Mouse (Mus musculus) olfactory bulb, adult 2 months (tissue): ENCODE results near the gene Pik3r5. TPM values are rescaled to one million over a fixed set of nuclear protein-coding genes. Genes with fewer than 3 reads are reported as not detected.

Experiments used
- H3K27ac ChIP-seq: fragments of 200-500 bp; 2 replicates; pipeline ENCODE4 v1.5.1; 2012; ENCODE audit warnings: low read depth, low read length; ENCODE audit not compliant: insufficient read depth
- H3K4me1 ChIP-seq: fragments of 200-500 bp; 2 replicates; pipeline ENCODE4 v1.6.1; 2012; ENCODE audit warnings: low read length; ENCODE audit not compliant: control insufficient read depth, insufficient read depth
- H3K4me3 ChIP-seq: fragments of 200-500 bp; 2 replicates; pipeline ENCODE4 v1.5.1; 2012; ENCODE audit warnings: mild to moderate bottlenecking, low read depth, low read length, moderate library complexity; ENCODE audit not compliant: insufficient read depth
- CTCF ChIP-seq: fragments of 200-500 bp; IDR thresholded peaks from 2 replicates; pipeline ENCODE4 v1.5.1; 2012; ENCODE audit warnings: low read depth, mild to moderate bottlenecking, low read length, moderate library complexity; ENCODE audit not compliant: insufficient read depth
- POLR2A ChIP-seq: fragments of 200-500 bp; IDR thresholded peaks from 2 replicates; pipeline ENCODE4 v1.6.1; 2012; ENCODE audit warnings: mild to moderate bottlenecking, low read depth, low read length, moderate library complexity; ENCODE audit not compliant: insufficient read depth
- WGBS: fragments of 180-500 bp; shearing (Covaris S2); methylation state at CpG from one replicate; pipeline ENCODE4 v1.1.7; 2018; 5-methylcytosine and 5-hydroxymethylcytosine counted together
- polyA plus RNA-seq: library from polyadenylated mRNA; stranded (reverse); fragments of >200 nt; gene quantifications from 2 replicates; pipeline ENCODE4 v1.2.4, GENCODE M21; 2012; ENCODE audit warnings: low replicate concordance; ENCODE audit not compliant: missing spikeins, insufficient read depth, insufficient read length

Pik3r5 gene
- polyA plus RNA-seq, 1 experiment: not detected

DNA sequence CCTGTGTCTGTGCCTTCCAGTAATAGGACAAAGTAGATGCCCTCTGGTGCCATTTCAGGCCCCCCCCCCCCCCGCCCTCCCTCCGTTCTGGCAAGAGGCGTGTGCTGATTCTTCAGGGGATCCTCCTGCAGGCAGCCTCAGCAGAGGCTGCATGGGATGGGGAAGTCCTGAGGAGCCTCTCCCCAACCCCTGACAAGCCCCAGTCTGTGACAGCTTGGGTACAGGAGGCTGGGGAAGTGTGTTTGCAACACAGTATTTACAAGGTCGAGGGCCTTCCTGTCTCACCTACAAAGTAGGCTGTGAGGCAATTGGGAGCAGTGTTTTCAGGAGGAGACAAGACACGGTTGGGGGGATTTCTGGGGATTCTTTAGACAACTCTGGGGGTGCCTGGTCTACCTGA, 9.0 kb downstream of the Pik3r5 start:
- H3K4me1 ChIP-seq: no peaks in the 10 kb centered on the region
- H3K27ac ChIP-seq: no peak overlapping the region
- 76% methylated on average over 5 of the region's 5 CpGs for WGBS
- no peak overlapping the region for H3K4me3 ChIP-seq
- TF ChIP-seq CTCF: no peak
- TF ChIP-seq POLR2A: no peak

- no peaks in the 10 kb centered on the region for H3K4me1 ChIP-seq
- TF ChIP-seq CTCF: no peak
- no peak for TF ChIP-seq POLR2A
- no peak overlapping the region for H3K27ac ChIP-seq
- whole genome bisulfite sequencing: 90% methylated on average over 8 of the region's 8 CpGs
- no peak overlapping the region for H3K4me3 ChIP-seq
Observed at GRCm38 (mm10) chr11:68442346-68442745, 10.4 kb downstream of the Pik3r5 start.

DNA sequence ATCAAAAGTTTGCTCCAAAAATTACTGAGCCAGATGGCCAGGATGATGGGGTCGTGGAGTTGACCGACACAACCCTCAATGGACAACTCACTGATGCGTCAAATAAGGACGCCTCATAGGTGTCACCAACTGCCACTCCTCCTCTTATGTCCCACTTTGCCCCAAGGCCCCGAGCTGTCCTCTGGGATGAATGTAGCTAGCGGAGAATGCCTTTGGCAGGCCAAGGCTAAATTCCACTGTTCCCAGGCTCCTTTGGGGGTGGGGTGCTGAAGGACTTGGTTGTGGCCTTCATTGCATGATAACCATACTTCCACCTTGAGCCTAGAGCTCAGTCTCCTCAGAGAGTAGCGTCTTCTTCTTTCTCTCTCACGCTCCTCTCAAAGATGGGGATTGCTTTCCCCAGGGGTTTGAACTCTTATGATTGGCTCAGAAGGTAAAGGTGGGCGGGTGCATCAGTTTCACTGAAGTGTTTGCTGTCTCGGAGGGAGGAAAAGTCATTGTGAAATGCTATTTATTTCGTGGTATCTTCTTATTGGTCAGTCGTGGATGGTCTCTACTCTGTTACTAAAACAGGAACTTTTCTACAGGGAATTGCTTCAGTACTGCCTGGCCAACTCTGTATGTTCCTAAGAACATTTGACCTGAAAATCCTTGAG, 11.2 kb downstream of the Pik3r5 start:
- TF ChIP-seq CTCF (no peak), POLR2A (no peak)
- 89% methylated on average over 12 of the region's 12 CpGs for WGBS
- Histone ChIP-seq H3K4me1 (no peaks in the 10 kb centered on the region), H3K4me3 (no peak overlapping the region), H3K27ac (no peak overlapping the region)

- Histone ChIP-seq H3K27ac (no peak overlapping the region), H3K4me3 (no peak overlapping the region), H3K4me1 (no peaks in the 10 kb centered on the region)
- WGBS: 77% methylated on average over 4 of the region's 4 CpGs
- TF ChIP-seq POLR2A: no peak
- no peak for TF ChIP-seq CTCF
Observed at GRCm38 (mm10) chr11:68445901-68446300, 14.0 kb downstream of the Pik3r5 start.

GRCm38 (mm10) chr11:68446547-68446946, 14.6 kb downstream of the Pik3r5 start:
- TF ChIP-seq CTCF (no peak), POLR2A (no peak)
- no peak overlapping the region for H3K27ac ChIP-seq
- no peak overlapping the region for H3K4me3 ChIP-seq
- H3K4me1 ChIP-seq: peaks cover 3% of the 10 kb centered on the region; the same call in 1 of the 2 replicates
- 97% methylated on average over 4 of the region's 4 CpGs for WGBS

GRCm38 (mm10) chr11:68447242-68447641, 15.3 kb downstream of the Pik3r5 start:
- 94% methylated on average over 2 of the region's 2 CpGs for WGBS
- no peak for TF ChIP-seq CTCF
- TF ChIP-seq POLR2A: no peak
- Histone ChIP-seq H3K4me1 (peaks cover 3% of the 10 kb centered on the region; the same call in 1 of the 2 replicates), H3K4me3 (no peak overlapping the region), H3K27ac (no peak overlapping the region)

DNA sequence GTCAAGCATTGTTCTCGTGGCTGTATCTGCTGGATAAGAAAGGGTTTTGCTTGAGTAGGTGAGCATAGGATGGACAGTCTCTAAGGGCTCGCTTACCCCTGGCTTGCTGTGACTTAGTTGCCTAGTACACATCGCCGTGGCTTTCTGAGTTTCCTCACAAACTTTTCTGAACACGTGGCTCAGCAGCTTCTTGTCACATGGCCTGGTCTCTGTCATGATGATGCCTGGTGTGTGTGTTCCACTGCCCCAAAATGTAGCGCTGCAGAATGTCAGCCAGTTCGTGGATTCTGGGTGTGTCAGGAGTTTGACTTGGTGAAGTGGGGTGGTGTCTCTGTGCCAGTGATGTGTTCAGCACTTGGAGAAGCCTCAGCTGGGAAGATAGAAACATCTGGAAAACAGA, 16.4 kb downstream of the Pik3r5 start:
- Histone ChIP-seq H3K4me3 (no peak overlapping the region), H3K27ac (no peak overlapping the region), H3K4me1 (peaks cover 3% of the 10 kb centered on the region; the same call in 1 of the 2 replicates)
- TF ChIP-seq CTCF: no peak
- no peak for TF ChIP-seq POLR2A
- 90% methylated on average over 7 of the region's 7 CpGs for WGBS

GRCm38 (mm10) chr11:68451282-68451735, 19.4 kb downstream of the Pik3r5 start:
- H3K27ac ChIP-seq: no peak overlapping the region
- no peak overlapping the region for H3K4me3 ChIP-seq
- 62% methylated on average over 10 of the region's 10 CpGs for WGBS
- H3K4me1 ChIP-seq: peaks cover 3% of the 10 kb centered on the region; the same call in 1 of the 2 replicates
- TF ChIP-seq CTCF (no peak), POLR2A (no peak)

DNA sequence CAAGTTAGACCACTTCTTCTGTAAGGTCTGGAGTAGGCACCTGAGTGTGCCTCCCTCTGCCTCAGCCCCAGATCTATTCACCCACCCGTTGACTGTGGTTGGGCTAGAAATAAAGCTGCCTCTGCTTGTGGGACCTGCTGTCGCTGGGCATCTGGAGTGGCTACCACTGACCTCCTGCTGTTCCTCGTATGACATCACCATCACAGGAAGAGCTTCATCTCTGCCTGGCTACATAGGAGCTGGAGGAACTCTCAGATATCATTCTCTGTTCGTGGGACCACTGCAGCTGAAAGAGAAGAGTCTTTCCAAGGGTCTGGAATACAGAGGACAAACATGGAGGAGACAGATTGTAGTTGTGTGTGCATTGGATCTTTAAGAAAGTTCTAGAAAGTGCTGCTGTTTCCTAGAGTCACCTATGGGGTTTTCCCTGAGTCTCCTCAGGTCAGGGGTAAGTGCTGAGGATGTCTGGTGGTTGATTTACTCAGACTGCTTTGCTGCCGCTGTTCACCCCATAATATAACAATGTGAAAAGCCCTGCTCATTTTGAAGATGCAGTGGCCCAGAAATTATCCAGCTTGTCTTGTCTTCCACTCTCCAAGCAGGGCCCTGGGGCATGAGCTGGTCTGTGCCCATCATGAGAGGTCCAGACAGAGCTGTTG, 20.0 kb downstream of the Pik3r5 start:
- no peak for TF ChIP-seq CTCF
- TF ChIP-seq POLR2A: no peak
- WGBS: 82% methylated on average over 5 of the region's 5 CpGs
- H3K4me1 ChIP-seq: peaks cover 3% of the 10 kb centered on the region; the same call in 1 of the 2 replicates
- no peak overlapping the region for H3K27ac ChIP-seq
- no peak overlapping the region for H3K4me3 ChIP-seq
